Mouse (Mus musculus) B cell, adult 2 months (primary cell): ENCODE data around the gene 9230102O04Rik.
A peak's percentile ranks its signal among the peaks of the same experiment; 100 is the strongest.

Experiments
- DNase-seq, 2 experiments: peaks; one replicate each; pipeline ENCODE4 v3.0.0; 2022

Gene 9230102O04Rik

GRCm38 (mm10) chr2:9885217-9885770 is 4.0 kb downstream of the 9230102O04Rik start:
- no peak for DNase-seq

DNA sequence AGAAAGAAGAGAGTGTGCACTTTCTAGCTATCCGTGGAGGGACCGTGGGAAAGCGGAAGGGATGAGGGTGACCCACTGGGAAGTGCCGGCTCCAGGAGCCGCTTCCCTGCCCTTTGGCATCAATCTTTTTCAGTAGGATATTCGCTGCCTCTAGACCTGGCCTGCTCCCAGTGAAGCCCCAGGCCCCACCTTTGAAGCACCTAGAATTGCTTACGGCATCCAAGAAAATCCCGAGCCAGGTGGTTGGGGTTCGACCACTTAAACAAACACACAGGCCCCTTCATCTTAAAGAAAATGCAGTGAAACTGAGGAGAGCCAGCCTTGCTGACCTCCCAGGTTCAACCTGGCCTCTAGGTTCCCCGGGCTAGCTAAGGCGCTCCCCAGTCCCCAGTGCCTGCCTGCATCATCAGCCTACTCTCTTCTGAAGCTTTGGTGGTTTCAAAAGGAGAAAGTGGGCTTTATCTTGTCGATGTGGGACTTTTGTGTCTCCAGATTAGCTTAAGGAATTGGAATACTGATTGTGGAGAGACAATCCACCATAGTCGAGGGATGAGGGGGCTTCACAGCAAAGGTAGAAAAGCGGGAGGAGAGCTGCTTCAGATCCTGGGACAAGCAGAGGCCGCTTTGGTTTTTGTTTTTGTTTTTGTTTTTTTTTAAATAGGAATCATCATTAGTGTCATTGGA is 4.7 kb downstream of the 9230102O04Rik start:
- no peak for DNase-seq

GRCm38 (mm10) chr2:9883803-9884532 is 5.4 kb downstream of the 9230102O04Rik start:
- no peak for DNase-seq

GRCm38 (mm10) chr2:9882926-9883802 is 6.2 kb downstream of the 9230102O04Rik start:
- peak; percentile 42 to 55 for DNase-seq

DNA sequence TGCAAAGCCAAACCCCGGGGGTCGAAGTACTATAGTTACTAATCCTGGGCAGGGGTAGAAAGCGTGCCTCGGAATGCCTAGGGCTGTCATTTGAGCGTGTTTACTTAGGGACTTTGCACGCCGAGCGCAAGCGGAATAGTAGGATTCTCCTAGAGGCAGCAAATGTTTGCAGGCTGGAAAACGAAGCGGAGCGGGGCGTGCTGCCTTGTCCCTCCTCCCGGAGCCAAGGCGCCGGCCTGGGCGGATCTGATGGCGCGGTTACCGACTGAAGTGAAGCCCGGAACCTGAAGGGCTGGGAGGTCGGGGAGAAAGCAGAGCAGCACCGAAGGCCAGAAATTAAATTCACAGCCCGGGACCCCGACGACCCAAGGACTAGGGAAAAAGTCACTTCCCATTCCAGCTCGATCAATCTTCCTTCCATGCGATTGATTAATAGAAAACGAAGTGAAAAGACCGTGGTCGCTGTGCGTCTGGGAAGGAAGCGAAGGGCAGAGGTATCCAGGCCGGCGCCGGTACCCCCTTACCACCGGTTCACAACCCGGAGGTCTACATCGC is 6.9 kb downstream of the 9230102O04Rik start:
- peak; percentile 48 to 56 for DNase-seq

- peak in 1 of 2 experiments; percentile 41 for DNase-seq
Measured at GRCm38 (mm10) chr2:9881611-9882023, 7.7 kb downstream of the 9230102O04Rik start.

DNA sequence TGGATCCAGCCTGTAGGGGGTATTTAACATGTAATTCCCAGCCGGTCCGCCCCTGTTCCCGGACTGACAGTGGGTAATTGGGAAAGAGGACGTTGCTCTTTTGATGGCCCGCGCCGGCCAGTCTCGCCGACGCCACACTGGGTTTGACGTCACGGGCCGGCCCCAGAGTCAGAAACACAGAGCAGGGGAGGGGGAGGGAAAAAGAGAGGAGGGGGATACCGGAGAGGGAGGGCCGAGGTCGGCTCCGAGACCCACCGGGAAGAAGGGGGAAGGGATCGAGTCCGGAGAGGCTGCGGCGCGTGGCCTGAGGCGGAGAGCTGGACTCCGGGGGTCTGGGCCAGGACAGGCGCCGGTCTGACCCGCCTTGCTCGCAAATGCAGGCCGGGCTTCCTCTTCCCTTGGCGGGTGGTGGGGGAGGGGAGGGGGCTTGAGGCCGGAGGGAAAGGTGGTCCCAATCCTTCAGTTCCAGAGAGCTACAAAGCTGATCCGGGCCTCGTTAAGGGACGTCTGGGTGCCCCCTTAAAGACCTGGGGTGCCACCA is 8.2 kb downstream of the 9230102O04Rik start, which contains the start of gene 4930412O13Rik:
TSS of gene 4930412O13Rik (plus strand) at position 202 of the 541 bp plus-strand sequence.
- no peak for DNase-seq

- no peak for DNase-seq
Measured at GRCm38 (mm10) chr2:9880271-9880670, 9.1 kb downstream of the 9230102O04Rik start.

- DNase-seq = peak; percentile 86
Measured at GRCm38 (mm10) chr2:9879493-9879892, 9.8 kb downstream of the 9230102O04Rik start.

DNA sequence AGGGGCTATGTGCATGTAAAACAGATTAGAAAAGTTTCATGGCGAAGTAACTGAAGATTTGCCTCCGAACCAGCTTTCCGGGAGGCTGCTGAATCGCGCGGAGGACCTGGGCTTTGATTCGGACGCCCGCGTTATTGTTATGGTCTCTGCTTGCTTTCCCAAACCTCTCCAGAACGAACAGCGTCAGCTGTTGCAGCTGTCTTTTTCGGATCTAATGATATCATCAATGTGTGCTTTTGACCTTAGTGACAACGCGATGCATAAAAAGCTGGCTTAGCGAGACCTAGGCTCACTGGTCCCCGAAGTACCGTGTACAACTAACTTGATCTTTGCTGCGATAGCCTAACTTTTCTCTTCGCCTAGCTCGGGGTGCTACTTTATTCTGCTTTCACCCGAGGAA is 10.2 kb downstream of the 9230102O04Rik start:
- DNase-seq = no peak

DNA sequence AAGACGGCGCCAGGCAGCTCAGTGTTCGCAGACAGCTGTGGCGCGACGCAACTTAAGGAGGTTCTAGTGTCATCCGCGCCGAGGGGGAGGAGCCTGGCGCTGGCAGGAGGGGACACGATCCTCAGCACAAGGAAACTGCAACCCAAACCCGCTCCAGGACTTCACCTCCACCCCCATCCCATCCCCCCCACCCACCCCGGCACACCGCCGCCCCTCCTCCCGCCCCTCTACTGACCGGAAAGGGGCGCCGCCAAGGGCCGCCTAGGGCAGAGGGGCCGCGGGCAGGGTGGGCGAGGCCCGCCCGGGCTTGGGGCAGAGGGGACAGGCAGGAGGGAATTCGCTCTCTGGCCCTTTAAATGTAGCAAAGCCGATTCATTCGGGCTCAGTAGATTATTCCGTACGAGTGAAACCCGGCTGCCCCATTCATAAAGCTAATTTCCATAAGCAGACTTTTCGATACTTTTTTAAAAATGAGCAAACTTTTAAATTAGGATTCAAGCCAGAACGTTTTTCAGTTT is 10.7 kb downstream of the 9230102O04Rik start:
- DNase-seq = peak; percentile 47 to 53

DNA sequence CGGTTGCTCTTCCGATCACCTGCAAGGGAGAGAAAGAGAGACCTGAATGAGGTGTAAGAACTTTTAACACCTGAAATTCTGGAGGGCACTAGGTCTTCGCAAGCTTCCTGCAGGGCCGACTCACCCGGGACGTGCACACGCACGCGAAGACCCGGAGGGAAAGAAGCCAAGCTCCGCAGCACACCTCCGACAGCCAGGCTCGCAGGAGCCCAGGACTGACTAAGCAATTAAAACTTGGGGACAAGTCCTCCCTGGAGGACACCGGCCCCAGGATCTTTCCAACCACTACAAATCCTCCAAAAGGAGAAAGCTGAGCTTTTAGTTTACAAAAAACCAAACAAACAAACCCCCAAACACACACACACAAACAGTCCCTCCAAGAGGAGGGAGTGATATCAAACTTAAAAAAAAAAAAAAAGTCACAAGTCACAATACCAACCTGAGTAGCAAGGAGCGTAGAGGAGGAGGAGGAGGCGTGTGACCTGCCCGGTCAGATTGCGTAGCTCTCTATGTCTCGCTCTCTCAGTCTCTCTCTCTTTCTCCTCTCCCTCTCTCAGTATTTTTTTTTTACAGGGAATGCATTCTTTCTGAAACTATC is 11.3 kb downstream of the 9230102O04Rik start:
- DNase-seq = peak in 1 of 2 experiments; percentile 38

GRCm38 (mm10) chr2:9877326-9877690 is 12.0 kb downstream of the 9230102O04Rik start:
- peak in 1 of 2 experiments; percentile 55 for DNase-seq

DNA sequence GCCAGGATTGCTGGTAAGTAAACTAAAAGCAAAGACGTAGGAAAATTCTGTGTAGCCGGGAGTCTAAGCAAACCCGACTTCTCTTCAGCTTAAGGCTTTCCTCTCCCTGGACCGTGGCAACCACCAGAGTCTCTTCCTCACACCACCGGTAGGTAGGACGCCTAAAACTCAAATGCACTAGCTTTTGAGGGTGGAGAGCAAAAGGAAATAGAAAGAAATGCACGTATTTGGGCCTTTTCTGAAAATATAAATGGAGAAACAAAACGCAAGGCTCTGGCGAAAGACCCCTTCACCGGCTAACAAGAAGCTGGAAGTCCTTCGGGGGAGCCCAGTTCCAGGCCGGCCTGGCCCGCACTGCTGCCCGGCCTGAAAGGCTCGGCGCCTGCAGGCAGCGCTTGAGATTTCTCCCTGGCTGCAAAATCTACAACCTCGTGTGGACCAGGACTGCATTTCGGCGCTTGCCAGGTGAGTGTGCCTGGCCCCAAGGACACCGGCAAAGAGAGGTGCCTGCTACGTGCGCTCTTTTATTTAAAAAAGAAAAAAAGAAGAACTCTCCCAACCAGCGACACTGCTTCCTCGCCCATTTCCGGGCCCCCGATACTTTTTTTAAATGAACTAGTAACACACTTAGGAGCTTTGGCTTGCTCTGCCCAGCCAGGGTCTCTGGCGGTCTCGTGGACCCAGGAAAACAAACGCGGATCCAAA is 12.6 kb downstream of the 9230102O04Rik start:
- no peak for DNase-seq

DNA sequence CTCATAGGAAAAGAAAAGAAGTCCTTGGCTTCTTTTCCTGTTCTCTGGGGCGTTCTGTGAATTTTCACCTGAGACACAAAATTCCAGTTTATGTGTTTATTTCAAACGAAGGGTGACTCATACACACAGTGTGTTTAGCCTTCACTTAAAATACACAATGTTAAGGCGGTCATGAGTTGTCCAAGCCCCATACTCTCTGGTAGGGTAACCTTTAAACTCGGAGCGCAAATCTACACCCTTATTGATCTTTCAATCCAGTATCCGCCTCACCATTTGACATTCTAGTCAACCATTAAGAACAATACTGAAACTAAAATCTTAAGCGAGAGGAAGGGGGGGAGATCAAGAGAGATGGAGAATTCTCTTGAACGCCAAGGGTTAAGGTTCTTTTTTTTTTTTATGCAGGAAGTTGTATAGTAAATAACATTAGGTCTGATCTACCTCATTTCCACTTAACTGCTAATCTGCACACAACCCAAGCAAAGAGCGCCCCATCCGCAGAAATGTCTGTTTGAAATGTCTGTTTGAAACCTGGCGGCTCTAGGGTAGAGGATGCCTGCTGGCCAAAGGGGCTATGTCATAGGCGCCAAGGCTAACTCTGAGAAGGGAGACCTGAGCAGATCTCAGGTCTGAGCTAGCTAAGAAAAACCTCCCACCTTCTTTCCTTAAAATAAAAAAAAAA is 13.5 kb downstream of the 9230102O04Rik start:
- no peak for DNase-seq

DNA sequence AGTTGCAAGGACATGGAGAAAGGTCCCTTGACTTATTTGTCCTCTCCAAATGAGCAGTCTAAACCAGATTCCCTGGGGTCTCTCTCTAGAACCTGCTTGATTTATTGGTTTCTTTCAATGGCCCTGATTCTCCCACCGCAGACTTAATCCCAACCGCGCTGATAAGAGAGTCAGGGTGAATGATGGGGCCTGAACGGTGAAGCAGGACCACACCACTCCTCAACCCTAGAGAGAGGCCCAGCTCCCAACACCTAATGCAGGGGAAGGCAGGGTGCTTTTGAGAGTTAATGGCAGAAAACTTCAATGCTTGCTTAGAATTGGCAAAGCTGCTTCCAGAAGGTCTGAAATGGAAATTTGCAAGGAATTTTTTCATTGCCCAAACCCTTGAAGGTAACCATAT is 14.1 kb downstream of the 9230102O04Rik start:
- DNase-seq = no peak

- DNase-seq = no peak
Measured at GRCm38 (mm10) chr2:9874467-9875219, 14.7 kb downstream of the 9230102O04Rik start.

GRCm38 (mm10) chr2:9873757-9874156 is 15.6 kb downstream of the 9230102O04Rik start:
- no peak for DNase-seq

DNA sequence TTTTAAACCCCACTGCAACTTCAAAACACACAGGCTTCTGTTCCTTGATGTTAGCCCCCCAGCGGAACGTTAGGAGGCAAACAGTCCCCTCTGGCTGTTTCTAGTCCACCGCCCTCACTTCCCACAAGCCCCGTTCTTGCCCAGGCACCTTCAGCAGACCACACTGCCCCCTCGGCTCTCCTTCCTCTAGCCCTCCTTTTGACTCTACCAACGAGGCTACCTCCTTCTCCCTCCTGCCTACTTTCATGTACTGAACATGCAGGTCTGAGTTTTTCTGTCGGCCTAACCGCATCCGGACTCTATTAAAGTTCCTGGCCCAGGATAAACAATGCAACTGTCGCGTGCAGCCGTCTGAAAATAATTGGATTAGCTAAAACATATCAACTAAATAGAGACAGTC is 16.7 kb downstream of the 9230102O04Rik start:
- DNase-seq = no peak

- DNase-seq = no peak
Measured at GRCm38 (mm10) chr2:9871798-9872197, 17.5 kb downstream of the 9230102O04Rik start.
